Mouse (Mus musculus): ENCODE data around the gene Pds5b. TPM values are rescaled to one million over a fixed set of nuclear protein-coding genes. Genes with fewer than 3 reads are reported as not detected.
"Not testable (repeated sequence)": the region's sequence is repeated elsewhere in the genome, so short reads cannot be mapped to it uniquely, and the experiment has no call there.

Gene Pds5b
- polyA plus RNA-seq, 1 experiment: 48.5 TPM

DNA sequence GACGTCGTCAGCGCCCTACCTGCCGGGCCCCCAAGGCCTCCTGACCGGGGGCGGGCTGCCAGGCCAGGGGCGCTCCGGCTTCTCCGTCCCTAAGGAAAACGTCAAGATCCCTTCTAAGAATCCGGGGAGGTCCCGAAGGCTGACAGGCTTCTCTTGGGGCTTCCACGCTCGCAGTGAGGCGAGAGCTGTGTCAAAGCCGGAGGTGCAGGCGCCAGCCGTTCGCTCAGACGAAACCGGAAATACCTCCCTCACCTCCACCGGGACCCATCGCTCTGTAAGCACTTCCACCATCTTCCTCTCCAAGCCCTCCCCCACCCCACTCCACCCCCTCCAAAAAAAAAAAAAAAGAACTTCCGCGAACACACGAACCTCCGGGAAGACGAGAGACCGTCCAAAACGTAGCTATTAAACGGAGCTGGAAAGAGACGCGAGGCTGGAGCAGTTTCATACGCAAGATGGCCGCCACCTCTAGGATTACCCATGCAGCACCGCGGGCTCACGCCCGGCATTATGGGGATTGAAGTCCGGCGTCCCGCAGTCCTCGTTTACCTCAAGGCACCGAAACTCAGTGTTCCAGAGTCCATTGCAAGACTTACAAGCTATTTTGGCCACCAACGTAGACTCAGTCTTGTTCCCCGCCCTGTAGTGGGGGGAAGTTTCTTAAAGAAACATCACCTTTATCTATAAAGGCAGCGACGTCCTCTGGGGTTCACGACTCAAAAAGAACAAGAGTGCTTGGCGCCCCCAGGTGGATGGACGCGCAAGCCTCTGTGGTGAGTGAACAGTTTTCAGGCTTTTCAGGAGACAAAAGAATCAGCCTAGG, 8.2 kb upstream of the Pds5b start:
- TF ChIP-seq CTCF (IDR thresholded peaks at IDR 0.05; ENCODE audit: borderline replicate concordance, extremely low read depth, insufficient read depth, insufficient read length) (peak; percentile 87), POLR2A (IDR thresholded peaks at IDR 0.05; ENCODE audit: borderline replicate concordance, extremely low read depth, insufficient read depth, insufficient read length, poor library complexity, severe bottlenecking) (peak; percentile 31; the same call in 1 of the 2 replicates)
- DNase-seq (ENCODE audit: low read depth): peak; percentile 100

DNA sequence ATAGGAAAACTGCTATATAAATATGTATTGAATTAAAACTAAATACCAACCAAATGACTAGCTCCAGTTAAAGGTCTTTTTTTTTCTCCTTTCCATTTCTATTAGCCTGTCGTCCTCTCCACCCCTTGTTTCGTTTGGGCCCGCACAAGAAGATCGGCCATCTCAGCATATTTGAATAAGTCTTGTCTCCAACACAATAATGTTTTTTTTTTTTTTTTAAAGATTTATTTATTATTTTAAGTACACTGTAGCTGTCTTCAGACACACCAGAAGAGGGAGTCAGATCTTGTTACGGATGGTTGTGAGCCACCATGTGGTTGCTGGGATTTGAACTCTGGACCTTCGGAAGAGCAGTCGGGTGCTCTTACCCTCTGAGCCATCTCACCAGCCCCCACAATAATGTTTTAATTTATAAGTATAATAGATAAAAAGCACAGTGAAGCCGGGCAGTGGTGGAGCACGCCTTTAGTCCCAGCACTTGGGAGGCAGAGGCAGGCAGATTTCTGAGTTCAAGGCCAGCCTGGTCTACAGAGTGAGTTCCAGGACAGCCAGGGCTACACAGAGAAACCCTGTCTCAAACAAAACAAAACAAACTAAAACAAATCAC, 7.3 kb upstream of the Pds5b start, which contains the start of gene N4bp2l2:
Gene N4bp2l2, minus strand, starts transcription at position 51 of the 607 bp plus-strand sequence.
- DNase-seq (ENCODE audit: low read depth): not testable (repeated sequence)

DNA sequence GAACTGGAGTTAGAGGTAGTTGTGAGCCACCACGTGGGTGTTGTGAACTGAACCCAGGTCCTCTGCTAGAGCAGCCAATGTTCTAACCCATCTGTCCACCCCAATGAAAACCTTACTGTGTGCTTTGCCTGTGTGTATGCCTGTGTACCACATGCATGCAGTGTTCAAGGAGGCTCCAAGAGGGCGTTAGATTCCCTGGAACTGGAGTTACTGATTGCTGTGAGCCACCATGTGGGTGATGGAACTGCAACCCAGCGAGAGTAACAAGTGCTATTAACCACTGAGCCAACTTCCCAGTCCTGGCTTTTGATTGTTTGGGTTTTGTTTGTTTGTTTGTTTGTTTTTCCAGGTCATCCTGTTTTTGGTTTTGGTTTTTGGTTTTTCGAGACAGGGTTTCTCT, 4.8 kb upstream of the Pds5b start:
- TF ChIP-seq CTCF (IDR thresholded peaks at IDR 0.05; ENCODE audit: borderline replicate concordance, extremely low read depth, insufficient read depth, insufficient read length) (no peak), POLR2A (IDR thresholded peaks at IDR 0.05; ENCODE audit: borderline replicate concordance, extremely low read depth, insufficient read depth, insufficient read length, poor library complexity, severe bottlenecking) (no peak)
- no peak for DNase-seq (ENCODE audit: low read depth)

DNA sequence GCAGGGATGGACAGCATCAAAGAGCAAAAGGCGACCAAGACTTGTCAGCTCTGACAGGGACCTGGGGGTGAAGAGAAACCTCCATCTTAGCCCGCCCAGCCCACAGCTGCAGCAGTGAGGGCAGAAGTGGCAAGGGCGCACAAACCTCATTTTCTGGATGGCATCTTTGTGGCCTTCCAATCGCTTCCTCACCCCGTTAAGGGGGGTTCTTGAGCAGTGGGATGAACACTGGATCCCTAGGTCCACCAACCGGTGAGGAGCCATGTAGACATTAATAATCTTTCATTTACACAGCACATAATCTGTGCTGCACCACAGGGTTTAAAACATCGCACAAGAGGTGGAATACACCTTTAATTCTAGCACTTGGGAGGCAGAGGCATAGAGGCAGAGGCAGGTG, 1.2 kb upstream of the Pds5b start:
- no peak for DNase-seq (ENCODE audit: low read depth)
- TF ChIP-seq POLR2A (IDR thresholded peaks at IDR 0.05; ENCODE audit: borderline replicate concordance, extremely low read depth, insufficient read depth, insufficient read length, poor library complexity, severe bottlenecking) (no peak), CTCF (IDR thresholded peaks at IDR 0.05; ENCODE audit: borderline replicate concordance, extremely low read depth, insufficient read depth, insufficient read length) (no peak)

DNA sequence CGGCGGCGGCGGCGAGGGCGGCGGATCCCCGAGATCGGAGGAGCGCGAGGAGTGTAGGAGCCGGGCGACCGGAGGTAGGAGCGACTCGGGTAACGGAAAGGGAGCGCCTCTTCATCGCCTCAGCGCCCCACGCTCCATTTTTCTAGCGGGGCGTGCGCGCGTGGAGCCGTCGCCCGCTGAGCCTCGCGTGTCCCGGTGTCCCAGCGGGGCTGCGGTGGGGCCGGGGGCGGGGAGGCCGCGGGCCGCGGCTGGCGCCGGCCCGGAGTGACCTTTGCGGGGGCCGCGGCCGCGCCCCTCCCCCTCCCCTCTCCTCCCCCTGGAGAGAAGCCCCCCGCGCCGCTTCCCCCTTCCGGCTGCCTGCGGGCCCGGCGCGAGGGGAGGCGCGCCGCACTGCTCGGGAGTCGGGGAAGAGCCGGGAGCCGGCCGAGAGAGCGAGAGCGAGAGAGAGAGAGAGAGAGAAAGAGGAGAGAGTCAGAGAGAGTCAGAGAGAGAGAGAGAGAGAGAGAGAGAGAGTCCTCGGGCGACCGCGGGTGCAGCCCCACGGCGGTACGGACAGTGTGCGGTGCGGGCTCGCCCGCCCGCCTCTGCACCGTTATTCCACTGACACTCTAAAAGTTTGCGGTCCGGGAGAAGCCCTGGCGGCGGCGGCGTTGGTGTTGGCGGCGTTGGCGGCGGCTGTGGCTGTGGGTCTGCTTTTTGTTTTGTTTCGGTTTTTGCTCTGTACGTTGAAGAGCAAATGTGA, 512 bp downstream of the Pds5b start:
- TF ChIP-seq CTCF (IDR thresholded peaks at IDR 0.05; ENCODE audit: borderline replicate concordance, extremely low read depth, insufficient read depth, insufficient read length): no peak
- TF ChIP-seq POLR2A (IDR thresholded peaks at IDR 0.05; ENCODE audit: borderline replicate concordance, extremely low read depth, insufficient read depth, insufficient read length, poor library complexity, severe bottlenecking): no peak
- peak; percentile 63 for DNase-seq (ENCODE audit: low read depth)

DNA sequence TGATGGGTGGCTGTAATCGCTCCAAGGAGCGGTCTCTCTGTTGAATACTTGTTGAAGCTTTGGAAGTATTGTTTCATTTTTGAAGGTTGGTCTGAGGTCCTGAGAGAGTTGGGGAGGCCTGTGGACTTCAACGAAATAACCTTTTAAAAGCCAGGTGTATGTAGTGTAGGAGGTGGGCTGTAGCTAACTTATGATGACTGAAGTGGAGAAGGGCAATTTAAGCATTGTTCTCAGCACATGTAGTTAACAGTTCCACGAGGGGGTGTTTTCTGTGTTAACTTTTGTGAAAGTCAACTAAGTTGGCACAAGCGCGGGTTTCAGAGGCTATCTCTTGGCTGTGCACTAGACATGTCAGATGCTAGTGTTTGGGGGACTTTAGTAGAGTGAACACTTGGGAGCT, 1.3 kb downstream of the Pds5b start:
- no peak for DNase-seq (ENCODE audit: low read depth)
- TF ChIP-seq CTCF (IDR thresholded peaks at IDR 0.05; ENCODE audit: borderline replicate concordance, extremely low read depth, insufficient read depth, insufficient read length) (no peak), POLR2A (IDR thresholded peaks at IDR 0.05; ENCODE audit: borderline replicate concordance, extremely low read depth, insufficient read depth, insufficient read length, poor library complexity, severe bottlenecking) (no peak)

DNA sequence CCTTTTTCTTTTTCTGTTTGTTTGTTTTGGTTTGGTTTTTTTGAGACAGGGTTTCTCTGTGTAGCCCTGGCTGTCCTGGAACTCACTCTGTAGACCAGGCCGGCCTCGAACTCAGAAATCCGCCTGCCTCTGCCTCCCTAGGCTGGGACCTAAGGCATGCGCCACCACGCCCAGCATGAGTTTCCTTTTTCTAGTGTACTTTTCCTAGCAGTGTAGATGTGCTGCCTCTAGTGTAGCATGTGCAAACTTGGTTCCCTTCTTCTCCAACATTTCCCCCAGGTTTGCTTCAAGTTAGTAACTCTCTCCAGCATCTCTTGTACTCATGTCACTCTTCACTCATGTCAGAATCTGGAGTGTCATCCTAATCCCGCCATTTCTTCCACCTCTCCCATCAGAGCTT, 9.3 kb downstream of the Pds5b start:
- DNase-seq (ENCODE audit: low read depth): not testable (repeated sequence)

DNA sequence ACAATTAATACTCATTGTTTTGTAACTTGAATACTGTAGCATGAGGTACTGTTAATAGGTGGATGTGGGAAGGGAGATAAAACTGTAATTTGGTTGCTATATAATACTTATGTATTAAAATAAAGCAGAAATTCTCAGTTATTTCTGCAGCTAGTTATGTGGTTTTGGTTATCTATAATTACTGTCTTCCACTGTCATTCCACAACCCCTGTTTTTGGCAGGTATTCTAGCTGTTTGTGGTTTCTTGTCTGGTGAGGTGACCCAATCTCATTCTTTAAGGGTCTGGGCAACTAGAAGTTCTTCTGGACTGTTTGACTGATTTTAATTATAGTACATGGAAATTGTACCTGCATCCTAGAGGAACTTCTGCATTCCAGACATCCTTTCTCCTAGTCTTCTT, 17.1 kb downstream of the Pds5b start:
- DNase-seq (ENCODE audit: low read depth): no peak
- TF ChIP-seq POLR2A (IDR thresholded peaks at IDR 0.05; ENCODE audit: borderline replicate concordance, extremely low read depth, insufficient read depth, insufficient read length, poor library complexity, severe bottlenecking): no peak
- no peak for TF ChIP-seq CTCF (IDR thresholded peaks at IDR 0.05; ENCODE audit: borderline replicate concordance, extremely low read depth, insufficient read depth, insufficient read length)

DNA sequence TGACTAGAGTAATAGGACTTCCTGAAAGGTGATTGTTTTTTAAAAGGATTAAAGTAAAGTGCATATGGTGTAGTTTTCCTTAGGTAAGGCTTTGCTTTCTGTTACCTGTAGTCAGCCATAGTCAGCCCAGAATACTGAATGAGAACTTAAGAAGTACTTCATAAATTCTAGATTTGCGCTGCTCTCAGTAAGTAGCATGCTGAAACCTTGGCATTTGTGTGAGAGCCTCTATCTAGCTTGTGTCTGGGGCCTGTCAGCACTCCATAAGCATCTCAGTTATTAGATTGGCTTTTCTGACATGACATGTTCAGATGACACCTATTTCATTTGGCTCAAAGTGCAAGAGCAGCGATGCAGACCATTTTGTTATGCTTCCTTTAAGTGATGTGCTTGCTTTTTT, 19.7 kb downstream of the Pds5b start:
- no peak for TF ChIP-seq POLR2A (IDR thresholded peaks at IDR 0.05; ENCODE audit: borderline replicate concordance, extremely low read depth, insufficient read depth, insufficient read length, poor library complexity, severe bottlenecking)
- no peak for TF ChIP-seq CTCF (IDR thresholded peaks at IDR 0.05; ENCODE audit: borderline replicate concordance, extremely low read depth, insufficient read depth, insufficient read length)
- DNase-seq (ENCODE audit: low read depth): no peak

DNA sequence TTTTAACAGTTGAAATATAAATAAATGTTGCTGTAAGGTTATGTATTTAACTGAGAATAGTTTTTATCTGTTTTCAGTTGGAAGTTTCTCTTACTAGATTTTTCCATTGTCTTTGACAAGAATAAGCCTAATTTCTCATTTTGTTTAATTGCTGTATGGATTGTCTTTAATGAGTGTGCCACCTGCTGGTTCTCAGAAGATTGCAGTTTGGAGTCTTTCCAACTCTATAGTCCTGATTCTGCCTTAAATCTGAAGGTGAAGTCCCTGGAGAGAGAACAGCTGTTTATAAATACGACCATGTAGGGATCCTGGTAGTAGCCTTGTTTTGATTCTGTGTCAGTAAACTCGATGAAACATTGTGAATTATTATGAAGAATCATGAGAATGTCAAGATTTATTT, 29.2 kb downstream of the Pds5b start:
- TF ChIP-seq CTCF (IDR thresholded peaks at IDR 0.05; ENCODE audit: borderline replicate concordance, extremely low read depth, insufficient read depth, insufficient read length) (peak; percentile 13; the same call in 1 of the 2 replicates), POLR2A (IDR thresholded peaks at IDR 0.05; ENCODE audit: borderline replicate concordance, extremely low read depth, insufficient read depth, insufficient read length, poor library complexity, severe bottlenecking) (no peak)
- peak; percentile 62 for DNase-seq (ENCODE audit: low read depth)

DNA sequence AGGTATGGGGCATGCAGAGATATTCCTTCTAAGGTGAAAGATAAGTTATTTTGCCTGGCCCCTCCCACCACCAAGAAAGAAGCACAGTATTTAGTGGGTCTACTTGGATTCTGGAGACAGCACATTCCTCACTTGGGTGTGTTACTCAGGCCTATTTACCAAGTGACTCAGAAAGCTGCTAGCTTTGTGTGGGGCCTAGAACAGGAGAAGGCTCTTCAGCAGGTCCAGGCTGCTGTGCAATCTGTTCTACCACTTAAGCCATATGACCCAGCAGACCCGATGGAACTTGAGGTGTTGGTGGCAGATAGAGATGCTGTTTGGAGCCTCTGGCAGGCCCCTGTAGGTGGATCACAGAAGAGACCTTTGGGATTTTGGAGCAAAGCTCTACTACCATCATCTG, 33.1 kb downstream of the Pds5b start:
- not testable (repeated sequence) for DNase-seq (ENCODE audit: low read depth)

DNA sequence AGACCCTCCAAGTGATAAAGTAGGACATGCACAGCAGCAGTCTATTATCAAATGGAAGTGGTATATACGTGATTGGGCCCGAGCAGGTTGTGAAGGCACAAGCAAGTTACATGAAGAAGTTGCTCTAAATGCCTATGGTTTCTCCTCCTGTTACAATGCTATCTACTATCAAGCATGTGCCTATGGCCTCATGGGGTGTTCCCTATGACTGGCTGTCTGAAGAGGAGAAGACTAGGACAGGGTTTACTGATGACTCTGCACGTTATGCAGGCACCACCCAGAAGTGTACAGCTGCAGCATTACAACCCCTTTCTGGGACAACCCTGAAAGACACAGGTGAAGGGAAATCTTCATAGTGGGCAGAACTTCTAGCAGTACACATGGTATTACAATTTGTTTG, 33.6 kb downstream of the Pds5b start:
- not testable (repeated sequence) for DNase-seq (ENCODE audit: low read depth)

Measured in brain, embryonic 14.5 days (tissue).